ENCODE assay signal across 10 mouse cellular contexts in the genomic region with DNA sequence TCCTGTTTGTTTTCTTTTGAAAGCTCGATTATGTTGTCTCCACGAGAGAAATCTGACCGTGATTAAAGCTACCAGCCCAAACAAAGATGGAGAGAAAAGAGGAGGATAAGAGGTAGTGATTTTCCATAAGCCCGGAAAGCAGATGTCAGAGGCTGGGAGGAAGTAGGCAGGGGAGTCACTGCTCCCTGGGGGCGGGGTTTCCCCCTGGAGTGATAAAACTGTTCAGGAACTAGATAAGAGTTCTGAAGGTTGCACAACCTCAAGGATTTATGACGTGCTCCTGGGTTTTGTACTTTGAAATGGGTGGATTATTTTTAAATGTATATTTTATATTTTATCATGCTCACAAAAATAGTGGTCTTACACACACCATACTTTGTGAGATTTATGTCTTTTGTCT. TPM values are rescaled to one million over a fixed set of nuclear protein-coding genes. Genes with fewer than 3 reads are reported as not detected.
DNase-seq lines count a peak whose midpoint lies in the region; ATAC-seq and TF ChIP-seq lines count a peak whose summit lies in the region.
"Had no signal": no experiment of that assay in that cellular context is flagged by ENCODE, and none has a peak within 500 bp of the region (broad histone marks: within the 10 kb centered on the region; RNA-seq: fewer than 3 reads in every experiment).

No protein-coding gene starts in this region.

- no peak for TF ChIP-seq CTCF in heart, postnatal 0 days (IDR thresholded peaks at IDR 0.05; ENCODE audit: low read depth)

- peak overlapping the region; percentile 72 for H3K27ac ChIP-seq in heart, postnatal 0 days (ENCODE audit: low read depth)
- 0 out of 2 replicates have a peak overlapping the region, but pooled peaks have one; percentile 30 for H3K27ac ChIP-seq in stomach, embryonic 16.5 days (ENCODE audit: low read length)
- no peak overlapping the region for H3K27ac ChIP-seq in midbrain, embryonic 15.5 days

- peaks cover 18% of the 10 kb centered on the region for H3K4me1 ChIP-seq in heart, postnatal 0 days (ENCODE audit: control insufficient read depth, insufficient read depth)
- peaks cover 21% of the 10 kb centered on the region; the same call in 1 of the 2 replicates for H3K4me1 ChIP-seq in stomach, embryonic 16.5 days (ENCODE audit: control insufficient read depth, insufficient read depth, low read length)
- peaks cover 16% of the 10 kb centered on the region for H3K4me1 ChIP-seq in midbrain, embryonic 15.5 days

- TF ChIP-seq EP300 in heart, postnatal 0 days (IDR thresholded peaks at IDR 0.05; ENCODE audit: low read depth): no peak

- no peak overlapping the region for H3K4me2 ChIP-seq in heart, postnatal 0 days (ENCODE audit: low read depth, low read length)
- no peak overlapping the region for H3K4me2 ChIP-seq in stomach, embryonic 16.5 days (ENCODE audit: low read depth, low read length)
- H3K4me2 ChIP-seq in midbrain, embryonic 15.5 days: no peak overlapping the region

- no peaks in the 10 kb centered on the region for H3K36me3 ChIP-seq in heart, postnatal 0 days (replicated peaks; ENCODE audit: control insufficient read depth, insufficient read depth, low read length)
- no peaks in the 10 kb centered on the region for H3K36me3 ChIP-seq in stomach, embryonic 16.5 days (ENCODE audit: control insufficient read depth, insufficient read depth, low read length)
- H3K36me3 ChIP-seq in midbrain, embryonic 15.5 days (replicated peaks): no peaks in the 10 kb centered on the region
- H3K36me3 ChIP-seq: G1E had no signal

- H3K9ac ChIP-seq in heart, postnatal 0 days (replicated peaks; ENCODE audit: low read depth, low read length): no peak overlapping the region
- no peak overlapping the region for H3K9ac ChIP-seq in stomach, embryonic 16.5 days (ENCODE audit: low read length)
- H3K9ac ChIP-seq in midbrain, embryonic 15.5 days: no peak overlapping the region

- ATAC-seq in heart, postnatal 0 days (ENCODE audit: insufficient read depth, low read depth): peak; percentile 49; the same call in 1 of the 2 replicates
- ATAC-seq in stomach, embryonic 16.5 days (ENCODE audit: insufficient read depth, low FRiP score): no peak
- no peak for ATAC-seq in midbrain, embryonic 15.5 days (replicated peaks)

- H3K4me3 ChIP-seq in heart, postnatal 0 days (ENCODE audit: low read depth, low read length): no peak overlapping the region
- H3K4me3 ChIP-seq in stomach, embryonic 16.5 days (replicated peaks; ENCODE audit: low read length): no peak overlapping the region
- H3K4me3 ChIP-seq in midbrain, embryonic 15.5 days: no peak overlapping the region

- H3K9me3 ChIP-seq in heart, postnatal 0 days (replicated peaks; ENCODE audit: control insufficient read depth, low read length): no peaks in the 10 kb centered on the region
- no peaks in the 10 kb centered on the region for H3K9me3 ChIP-seq in stomach, embryonic 16.5 days (replicated peaks; ENCODE audit: control insufficient read depth, low read length)
- H3K9me3 ChIP-seq in midbrain, embryonic 15.5 days: no peaks in the 10 kb centered on the region

- peak; percentile 55 for DNase-seq in ovary, postnatal 36 days (ENCODE audit: low spot score)
- no peak for DNase-seq in ovary, postnatal 10 days (ENCODE audit: low spot score)
- DNase-seq in heart, postnatal 0 days (ENCODE audit: low spot score): peak; percentile 68
- DNase-seq in kidney, postnatal 36 days: peak; percentile 75 to 78
- DNase-seq in left cerebral cortex, adult 9 months (ENCODE audit: low spot score in 2 of 2): no peak
- no peak for DNase-seq in spleen, adult 12 weeks (ENCODE audit: low spot score)
- DNase-seq: cerebellum, adult 9-10 months had no signal

- 30% methylated on average over 6 of the region's 6 CpGs for WGBS in heart, postnatal 0 days
- WGBS in stomach, embryonic 16.5 days: 26% methylated on average over 6 of the region's 6 CpGs
- 48% methylated on average over 6 of the region's 6 CpGs for WGBS in midbrain, embryonic 15.5 days

- no peaks in the 10 kb centered on the region for H3K27me3 ChIP-seq in heart, postnatal 0 days (ENCODE audit: control insufficient read depth, insufficient read depth, low read length)
- no peaks in the 10 kb centered on the region for H3K27me3 ChIP-seq in stomach, embryonic 16.5 days (ENCODE audit: control insufficient read depth, insufficient read depth, low read length)
- no peaks in the 10 kb centered on the region for H3K27me3 ChIP-seq in midbrain, embryonic 15.5 days (replicated peaks)

RNA-seq across cellular contexts. Expression of gene Mical2, which starts 8.4 kb away (rescaled TPM):
- total RNA-seq in heart, postnatal 0 days (2014; rRNA removed; ENCODE audit: low replicate concordance): 136 and 169 TPM in 2 replicates
- polyA plus RNA-seq in heart, postnatal 0 days (2015; fragmentation: Nextera tagmentation; extraction: Ambion mirVana): 59.9 and 78.1 TPM in 2 replicates
- 13.2 and 15.5 TPM in 2 replicates for polyA plus RNA-seq in stomach, embryonic 16.5 days (2015; fragmentation: Nextera tagmentation; extraction: Ambion mirVana)
- polyA plus RNA-seq in midbrain, embryonic 15.5 days (2015; fragmentation: Nextera tagmentation; extraction: Ambion mirVana): 2.7 and 2.8 TPM in 2 replicates
- polyA plus RNA-seq: G1E had no signal

RNA-seq across cellular contexts. Expression of gene Dkk3, which starts 58.4 kb away (rescaled TPM):
- total RNA-seq in heart, postnatal 0 days (2014; rRNA removed; ENCODE audit: low replicate concordance): 53.8 and 56.0 TPM in 2 replicates
- 90.6 and 96.6 TPM in 2 replicates for polyA plus RNA-seq in heart, postnatal 0 days (2015; fragmentation: Nextera tagmentation; extraction: Ambion mirVana)
- 45.4 and 53.6 TPM in 2 replicates for polyA plus RNA-seq in stomach, embryonic 16.5 days (2015; fragmentation: Nextera tagmentation; extraction: Ambion mirVana)
- polyA plus RNA-seq in midbrain, embryonic 15.5 days (2015; fragmentation: Nextera tagmentation; extraction: Ambion mirVana): 25.0 and 25.6 TPM in 2 replicates
- polyA plus RNA-seq: G1E had no signal

Comparison
In these comparisons a context has a peak if more than half of its experiments do, and no peak if none do; other contexts are left out.
1. DNase-seq: peak in ovary, postnatal 36 days (single experiment), heart, postnatal 0 days (single experiment) and kidney, postnatal 36 days (2 of 2); none in ovary, postnatal 10 days (single experiment), left cerebral cortex, adult 9 months (0 of 2) and spleen, adult 12 weeks (single experiment).